Mouse (Mus musculus) small intestine, adult 2 months (tissue): ENCODE results near the gene 4930469K13Rik.

Source experiments
- CTCF ChIP-seq: fragments of 200-500 bp; IDR thresholded peaks from 2 replicates; pipeline ENCODE4 v1.5.1; 2012; ENCODE audit warnings: low read depth, mild to moderate bottlenecking, control low read depth, inconsistent platforms, low read length, moderate library complexity, mixed read lengths; ENCODE audit not compliant: insufficient replicate concordance, insufficient read length; ENCODE audit errors: extremely low read depth
- POLR2A ChIP-seq: fragments of 200-500 bp; IDR thresholded peaks from 2 replicates; pipeline ENCODE4 v1.6.1; 2012; ENCODE audit warnings: low read depth, mild to moderate bottlenecking, control low read depth, inconsistent platforms, low read length, moderate library complexity

- TF ChIP-seq CTCF (no peak), POLR2A (no peak)
Observed at GRCm38 (mm10) chr11:33926551-33926950, 171.8 kb downstream of the 4930469K13Rik start.
